Mouse (Mus musculus): Measurements from ENCODE around the gene Serpinb9c.
"Not testable (repeated sequence)": the region's sequence is repeated elsewhere in the genome, so short reads cannot be mapped to it uniquely, and the experiment has no call there.

The Serpinb9c gene

DNA sequence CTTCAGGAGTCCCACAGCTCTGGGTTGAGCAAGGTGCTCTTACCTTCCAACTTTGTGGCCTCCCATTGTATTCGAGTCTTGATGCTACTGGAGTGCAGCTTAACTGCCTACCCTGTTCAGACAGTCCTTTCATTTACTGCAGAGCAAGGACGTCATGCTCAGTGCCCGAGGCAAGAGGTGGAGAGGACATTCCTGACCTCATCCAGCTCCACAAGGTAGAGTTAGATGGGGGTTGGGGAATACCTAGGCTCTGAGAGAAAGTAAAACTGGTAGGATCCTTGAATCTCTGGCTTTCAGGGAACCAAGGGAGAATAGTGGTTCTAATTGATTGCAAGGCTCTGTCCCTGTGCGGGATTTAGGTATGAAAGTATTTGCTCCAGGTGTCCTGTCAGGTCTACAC lies at the start of gene Serpinb9c:
Serpinb9c (minus strand) TSS at position 101 of the 400 bp plus-strand sequence.
- no peak for DNase-seq (ENCODE audit: low read depth, low spot score)

DNA sequence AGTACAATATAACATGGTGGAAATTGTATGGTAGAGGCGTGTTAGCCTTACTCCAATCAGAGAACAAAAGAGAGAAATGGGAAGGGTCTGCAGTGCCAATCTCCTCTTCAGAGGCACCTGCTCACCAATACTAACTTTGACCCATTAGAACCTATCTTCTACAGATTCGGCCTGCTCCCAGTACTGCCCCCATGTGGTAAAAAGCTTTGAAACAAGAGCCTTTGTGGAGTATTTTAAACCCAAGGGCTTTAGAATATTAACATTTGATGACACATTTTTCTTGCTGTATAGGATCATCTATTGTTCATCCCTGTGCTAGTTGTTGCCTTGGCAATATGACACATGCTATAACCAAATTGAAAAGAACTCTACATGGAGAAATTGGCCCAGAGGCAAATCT lies 40.2 kb upstream of the Serpinb9c start:
- DNase-seq (ENCODE audit: low read depth, low spot score), result no peak

DNA sequence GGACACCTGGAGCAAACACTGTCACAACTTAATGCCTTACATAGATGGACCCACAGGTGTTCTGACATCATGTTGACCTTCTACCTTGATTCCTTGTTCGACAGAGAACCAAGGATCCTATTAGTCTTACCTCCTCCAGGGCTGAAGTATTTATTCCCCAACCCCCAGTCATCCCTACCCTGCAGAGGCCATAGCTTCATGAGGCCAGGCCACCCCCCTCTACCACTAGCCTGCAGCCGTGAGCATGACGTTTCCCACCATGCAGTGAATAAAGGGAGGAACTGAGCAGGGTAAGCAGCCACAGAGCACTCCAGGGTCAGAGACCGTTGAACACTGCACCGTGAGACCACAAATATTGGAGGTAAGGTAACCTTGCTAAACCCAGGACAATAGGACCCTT lies 33.1 kb upstream of the Serpinb9c start, which contains the start of gene Serpinb9d:
Serpinb9d (plus strand) TSS at position 301 of the 400 bp plus-strand sequence.
- DNase-seq (ENCODE audit: low read depth, low spot score), result no peak

DNA sequence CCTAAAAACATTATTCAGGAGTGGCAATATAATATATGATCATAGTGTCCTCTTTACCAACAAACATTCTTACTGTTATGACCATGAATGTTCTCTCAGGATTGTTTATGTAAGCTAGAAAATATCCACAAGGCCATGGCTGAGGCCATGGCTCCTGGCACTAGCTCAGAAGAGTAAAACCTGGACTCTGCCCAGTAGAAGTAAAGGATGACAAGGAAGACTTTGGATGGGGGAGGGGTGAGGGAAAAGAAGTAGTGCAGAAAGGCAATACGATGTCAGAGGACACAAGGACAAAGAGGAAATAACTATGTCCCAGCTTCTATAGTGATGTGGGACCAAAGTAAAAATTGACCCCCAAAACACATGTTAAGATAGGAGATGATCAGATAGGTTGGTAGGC lies 30.9 kb upstream of the Serpinb9c start:
- DNase-seq (ENCODE audit: low read depth, low spot score), result not testable (repeated sequence)

DNA sequence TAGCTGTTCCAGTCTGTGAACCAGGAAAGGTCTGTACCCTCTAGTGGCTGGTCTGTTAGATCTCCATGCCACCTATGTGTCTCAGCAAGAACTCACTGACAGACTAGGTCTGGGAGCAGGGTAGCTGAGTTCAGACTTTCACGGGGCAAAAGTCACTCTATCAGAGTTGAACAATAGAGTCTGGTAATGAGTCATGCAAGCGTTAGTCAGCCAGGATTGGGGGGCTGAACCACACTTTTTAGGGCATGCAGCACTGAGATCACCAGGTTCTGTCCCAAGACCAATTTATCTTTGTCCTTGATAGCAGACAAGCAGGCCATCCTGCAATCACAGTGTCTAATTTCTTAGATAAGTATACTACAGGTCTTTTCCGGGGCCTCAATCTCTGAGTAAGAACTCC lies 18.1 kb downstream of the Serpinb9c start:
- no peak for DNase-seq (ENCODE audit: low read depth, low spot score)

DNA sequence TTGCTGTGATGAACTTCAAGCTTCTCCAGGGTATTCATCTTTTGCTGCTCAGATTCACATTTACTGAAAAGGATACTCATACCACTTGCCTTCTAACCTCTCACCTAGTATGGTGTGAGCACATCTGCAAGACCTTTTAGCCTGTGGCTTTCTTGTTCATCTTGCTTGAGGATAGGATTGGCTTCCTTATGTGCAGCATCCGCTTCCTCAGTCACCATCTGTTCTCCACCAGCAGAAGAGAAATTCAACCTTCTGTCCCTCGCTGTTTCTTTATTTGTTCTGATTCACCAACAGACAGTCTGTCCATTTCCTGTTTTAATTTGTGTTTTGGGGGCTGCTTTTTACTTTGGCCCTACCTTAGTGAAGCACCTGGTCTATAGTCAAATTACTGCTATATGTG lies 21.8 kb downstream of the Serpinb9c start:
- DNase-seq (ENCODE audit: low read depth, low spot score), result no peak

DNA sequence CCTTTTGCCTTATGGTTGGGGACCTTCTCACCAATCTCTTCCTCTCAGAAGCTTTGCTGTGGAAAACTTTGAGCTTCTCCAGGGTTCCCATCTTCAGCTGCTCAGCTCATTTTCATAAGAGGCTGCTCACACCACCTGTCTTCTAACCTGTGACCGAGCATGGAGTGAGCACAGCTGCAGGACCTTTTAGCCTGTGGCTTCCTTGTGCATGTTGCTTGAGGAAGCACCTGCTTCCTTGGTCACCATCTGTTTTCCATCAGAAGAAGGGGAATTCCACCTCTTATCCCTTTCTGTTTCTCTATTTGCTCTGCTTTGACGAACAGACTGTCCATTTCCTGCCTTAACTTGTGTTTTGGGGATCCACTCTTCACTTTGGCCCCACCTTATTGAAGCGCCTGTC lies 46.5 kb downstream of the Serpinb9c start:
- no peak for DNase-seq (ENCODE audit: low read depth, low spot score)

DNA sequence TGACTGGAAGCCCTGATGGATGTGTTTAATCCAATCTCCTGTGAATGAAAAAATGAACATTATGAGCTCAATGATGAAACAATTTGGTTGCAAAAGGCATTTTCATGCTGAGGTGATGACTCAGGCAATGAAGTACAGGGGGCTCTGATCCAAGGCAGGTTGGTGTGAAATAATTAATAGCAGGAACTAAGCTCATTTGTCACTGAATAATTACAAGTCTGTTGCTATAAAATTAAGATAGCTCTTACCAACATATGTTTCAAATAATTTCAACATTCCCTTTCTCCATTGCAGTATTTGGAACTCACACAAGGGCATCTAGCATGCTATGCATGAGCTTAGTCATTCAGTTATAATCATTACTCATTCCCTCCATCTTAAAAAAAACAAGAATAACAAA lies 53.9 kb downstream of the Serpinb9c start:
- DNase-seq (ENCODE audit: low read depth, low spot score), result no peak
